Mouse (Mus musculus): ENCODE data around the gene Irgc1. TPM values are rescaled to one million over a fixed set of nuclear protein-coding genes. Genes with fewer than 3 reads are reported as not detected.

The Irgc1 gene
- polyA plus RNA-seq, 1 experiment from 2014 or later, result not detected

DNA sequence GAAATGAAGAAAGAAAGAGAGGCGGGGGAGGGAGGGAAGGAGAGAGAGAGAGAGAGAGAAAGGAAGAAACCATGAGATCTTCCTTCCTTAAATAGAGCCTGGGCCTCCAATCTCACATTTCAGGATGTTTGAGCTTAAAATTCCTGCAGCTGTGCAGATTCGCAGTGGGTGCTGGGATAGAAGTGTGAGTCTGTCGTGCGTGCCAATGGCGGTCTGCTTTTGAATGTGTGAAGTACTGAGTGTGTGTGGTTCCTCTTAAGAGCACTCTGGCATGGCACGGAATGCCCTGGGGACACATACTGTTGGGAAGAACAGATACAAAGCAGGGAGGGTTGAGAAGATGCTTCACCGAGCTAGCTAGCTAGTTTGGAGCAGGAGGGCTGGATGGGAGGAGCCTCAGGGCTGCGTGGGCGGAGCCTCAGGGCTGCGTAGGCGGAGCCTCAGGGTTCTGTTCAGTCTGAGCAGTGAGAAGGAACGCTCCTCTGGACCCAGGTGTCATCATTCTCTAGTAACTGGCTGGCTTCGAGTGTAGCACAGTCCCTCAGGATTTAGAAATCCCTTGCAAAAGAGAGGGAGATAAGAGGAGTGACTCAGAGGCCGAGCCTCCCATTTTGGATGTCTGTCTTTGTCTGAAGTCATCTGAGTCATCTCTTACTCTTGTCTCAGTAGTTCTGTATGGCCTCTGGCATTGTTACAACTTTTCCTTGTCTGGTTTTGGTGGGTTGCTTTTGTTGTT, 3.1 kb downstream of the Irgc1 start:
- Histone ChIP-seq H3K36me3 (ENCODE audit: control insufficient read depth, insufficient read depth, low read length) (no peaks in the 10 kb centered on the region), H3K4me2 (ENCODE audit: low read length) (no peak overlapping the region), H3K4me1 (ENCODE audit: control insufficient read depth, insufficient read depth, low read length) (no peaks in the 10 kb centered on the region), H3K4me3 (ENCODE audit: low read depth, low read length) (no peak overlapping the region), H3K27ac (ENCODE audit: low read depth, low read length) (no peak overlapping the region), H3K27me3 (replicated peaks; ENCODE audit: control insufficient read depth, insufficient read depth, low read length) (no peaks in the 10 kb centered on the region), H3K9ac (ENCODE audit: low read length) (no peak overlapping the region), H3K9me3 (replicated peaks; ENCODE audit: control insufficient read depth, low read length) (no peaks in the 10 kb centered on the region)
- ATAC-seq, result no peak
- 65% methylated on average over 14 of the region's 14 CpGs for WGBS
- no peak for DNase-seq (ENCODE audit: low spot score)

DNA sequence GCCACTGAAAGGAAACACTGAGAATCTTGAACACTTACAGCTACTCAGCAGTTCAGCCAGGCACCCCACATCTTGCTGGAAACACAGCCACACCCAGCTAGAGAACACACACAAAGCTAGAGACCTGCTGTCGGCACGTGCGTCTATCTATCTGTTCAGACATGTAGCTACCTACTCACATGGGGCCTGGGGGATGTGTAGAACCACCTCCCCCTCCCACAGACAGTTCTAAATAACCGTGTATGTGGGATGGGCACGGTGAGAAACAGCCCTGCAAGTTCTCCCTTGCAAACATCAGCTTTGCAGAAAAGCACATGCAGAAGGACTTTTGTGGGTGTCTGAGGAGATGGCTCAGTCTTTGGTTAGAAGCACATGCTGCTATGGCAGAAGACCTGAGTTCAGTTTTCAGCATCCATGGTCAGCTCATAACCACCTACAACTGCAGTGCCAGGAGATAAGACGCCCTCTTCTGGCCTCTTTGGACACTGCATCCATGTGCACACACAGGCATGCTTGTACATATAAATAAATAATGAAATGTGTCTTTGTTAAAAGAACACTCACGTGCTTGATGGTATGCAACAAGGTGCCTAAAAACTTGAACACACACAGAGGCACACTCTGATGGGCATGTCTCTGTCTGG, 5.3 kb downstream of the Irgc1 start:
- Histone ChIP-seq H3K4me2 (ENCODE audit: low read length) (no peak overlapping the region), H3K4me3 (ENCODE audit: low read depth, low read length) (no peak overlapping the region), H3K27me3 (replicated peaks; ENCODE audit: control insufficient read depth, insufficient read depth, low read length) (no peaks in the 10 kb centered on the region), H3K9me3 (replicated peaks; ENCODE audit: control insufficient read depth, low read length) (no peaks in the 10 kb centered on the region), H3K9ac (ENCODE audit: low read length) (no peak overlapping the region), H3K4me1 (ENCODE audit: control insufficient read depth, insufficient read depth, low read length) (no peaks in the 10 kb centered on the region), H3K27ac (ENCODE audit: low read depth, low read length) (no peak overlapping the region), H3K36me3 (ENCODE audit: control insufficient read depth, insufficient read depth, low read length) (no peaks in the 10 kb centered on the region)
- ATAC-seq (no peak), DNase-seq (ENCODE audit: low spot score) (no peak)
- 83% methylated on average over 7 of the region's 7 CpGs for WGBS

DNA sequence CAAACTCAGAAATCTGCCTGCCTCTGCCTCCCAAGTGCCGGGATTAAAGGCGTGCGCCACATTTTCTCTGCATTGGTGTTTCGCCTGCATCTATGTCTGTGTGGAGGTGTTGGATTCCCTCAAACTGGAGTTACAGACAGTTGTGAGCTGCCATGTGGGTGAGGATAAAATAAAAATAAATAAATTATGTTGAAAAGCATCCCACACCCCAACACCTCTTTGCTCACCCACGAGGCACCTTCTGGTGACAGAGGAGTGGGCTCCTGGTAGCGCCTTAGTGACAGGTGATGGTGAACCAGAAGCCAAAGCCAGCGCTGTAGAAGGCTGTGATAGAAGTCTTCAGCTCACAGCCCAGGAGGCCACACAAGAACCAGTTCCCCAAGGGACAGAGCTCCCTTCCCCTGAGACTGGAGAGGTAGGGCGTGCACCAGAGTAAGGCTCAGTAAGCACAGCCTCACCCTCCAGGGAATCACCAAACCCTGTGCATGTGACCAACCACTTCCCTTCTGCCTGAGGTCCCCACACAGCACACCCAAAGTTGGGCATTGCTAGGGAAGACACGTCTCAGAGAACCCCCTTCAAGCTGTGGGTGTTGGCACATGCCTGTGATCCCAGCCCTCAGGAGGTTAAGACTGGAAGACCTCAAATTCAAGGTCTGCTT, 6.7 kb downstream of the Irgc1 start:
- Histone ChIP-seq H3K9ac (ENCODE audit: low read length) (no peak overlapping the region), H3K27ac (ENCODE audit: low read depth, low read length) (no peak overlapping the region), H3K4me3 (ENCODE audit: low read depth, low read length) (no peak overlapping the region), H3K4me2 (ENCODE audit: low read length) (no peak overlapping the region), H3K4me1 (ENCODE audit: control insufficient read depth, insufficient read depth, low read length) (no peaks in the 10 kb centered on the region), H3K9me3 (replicated peaks; ENCODE audit: control insufficient read depth, low read length) (no peaks in the 10 kb centered on the region), H3K36me3 (ENCODE audit: control insufficient read depth, insufficient read depth, low read length) (no peaks in the 10 kb centered on the region), H3K27me3 (replicated peaks; ENCODE audit: control insufficient read depth, insufficient read depth, low read length) (no peaks in the 10 kb centered on the region)
- DNase-seq (ENCODE audit: low spot score) (no peak), ATAC-seq (no peak)
- 91% methylated on average over 9 of the region's 9 CpGs for WGBS

DNA sequence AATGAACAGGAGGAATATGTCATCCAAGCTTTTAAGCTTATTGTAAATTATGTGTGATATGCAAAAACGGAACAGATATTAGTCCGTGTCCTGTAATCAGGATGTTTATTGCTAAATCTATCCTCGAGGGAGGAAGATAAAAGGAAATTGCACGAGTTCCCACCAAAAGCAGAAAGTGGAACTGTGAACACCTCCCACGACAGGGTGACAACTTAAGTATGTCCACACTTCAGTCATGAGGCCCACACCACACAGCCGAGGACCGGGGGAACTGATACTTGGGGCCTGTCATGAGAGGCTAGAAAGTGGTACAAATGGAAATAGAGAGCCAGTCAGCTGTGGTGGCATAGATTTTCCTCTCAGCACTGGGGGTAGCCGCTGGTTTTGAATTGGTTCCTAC, 9.8 kb downstream of the Irgc1 start:
- no peaks in the 10 kb centered on the region for H3K27me3 ChIP-seq (replicated peaks; ENCODE audit: control insufficient read depth, insufficient read depth, low read length)
- ATAC-seq (no peak), DNase-seq (ENCODE audit: low spot score) (no peak)
- WGBS, result 80% methylated on average over 8 of the region's 8 CpGs
- no peak overlapping the region for H3K4me3 ChIP-seq (ENCODE audit: low read depth, low read length)
- no peaks in the 10 kb centered on the region for H3K4me1 ChIP-seq (ENCODE audit: control insufficient read depth, insufficient read depth, low read length)
- H3K9ac ChIP-seq (ENCODE audit: low read length), result no peak overlapping the region
- H3K36me3 ChIP-seq (ENCODE audit: control insufficient read depth, insufficient read depth, low read length), result no peaks in the 10 kb centered on the region
- H3K9me3 ChIP-seq (replicated peaks; ENCODE audit: control insufficient read depth, low read length), result no peaks in the 10 kb centered on the region
- H3K27ac ChIP-seq (ENCODE audit: low read depth, low read length), result no peak overlapping the region
- no peak overlapping the region for H3K4me2 ChIP-seq (ENCODE audit: low read length)

DNA sequence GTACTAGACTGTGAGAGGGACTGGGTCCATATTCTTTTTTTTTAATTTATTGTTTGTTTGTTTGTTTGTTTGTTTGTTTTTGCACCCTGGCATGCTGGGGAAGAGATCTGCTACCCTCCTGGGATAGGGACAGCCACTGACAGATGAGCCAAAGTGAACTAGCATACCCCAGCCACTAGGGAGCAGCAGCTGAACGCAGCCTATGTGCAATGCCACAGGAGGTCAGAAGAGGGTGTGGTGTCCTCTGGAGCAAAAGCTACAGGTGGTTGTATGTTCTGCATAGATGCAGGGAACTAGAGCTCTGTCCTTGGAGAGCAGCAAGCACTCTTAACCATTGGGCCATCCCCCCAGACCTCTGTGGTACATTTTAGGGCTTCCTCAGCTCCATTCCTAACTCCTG, 10.3 kb downstream of the Irgc1 start:
- Histone ChIP-seq H3K4me2 (ENCODE audit: low read length) (no peak overlapping the region), H3K27me3 (replicated peaks; ENCODE audit: control insufficient read depth, insufficient read depth, low read length) (no peaks in the 10 kb centered on the region), H3K9me3 (replicated peaks; ENCODE audit: control insufficient read depth, low read length) (no peaks in the 10 kb centered on the region), H3K4me1 (ENCODE audit: control insufficient read depth, insufficient read depth, low read length) (no peaks in the 10 kb centered on the region), H3K36me3 (ENCODE audit: control insufficient read depth, insufficient read depth, low read length) (no peaks in the 10 kb centered on the region), H3K4me3 (ENCODE audit: low read depth, low read length) (no peak overlapping the region), H3K27ac (ENCODE audit: low read depth, low read length) (no peak overlapping the region), H3K9ac (ENCODE audit: low read length) (no peak overlapping the region)
- DNase-seq (ENCODE audit: low spot score), result peak; percentile 34
- 6% methylated on average over 1 of the region's 1 CpGs for WGBS
- ATAC-seq, result no peak

DNA sequence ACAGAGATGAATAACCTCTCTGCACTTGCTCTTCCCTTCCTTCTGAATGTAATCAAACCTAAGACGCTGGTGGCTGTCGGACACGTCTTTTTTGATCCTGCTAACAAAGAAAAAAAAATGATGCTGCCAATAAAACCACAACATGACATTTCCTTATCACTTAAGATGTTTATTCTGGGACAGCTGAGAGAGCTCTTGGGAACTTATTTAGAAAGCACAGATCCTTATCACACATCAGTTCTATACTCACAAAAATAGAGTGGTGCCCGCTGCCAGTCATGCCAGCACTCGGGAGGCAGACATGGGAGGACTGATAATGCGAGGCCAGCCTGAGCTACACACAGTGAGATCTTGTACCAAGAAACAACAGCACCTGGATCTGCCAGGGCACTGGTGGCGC, 12.2 kb downstream of the Irgc1 start:
- DNase-seq (ENCODE audit: low spot score) (no peak), ATAC-seq (no peak)
- Histone ChIP-seq H3K27ac (ENCODE audit: low read depth, low read length) (no peak overlapping the region), H3K36me3 (ENCODE audit: control insufficient read depth, insufficient read depth, low read length) (no peaks in the 10 kb centered on the region), H3K4me1 (ENCODE audit: control insufficient read depth, insufficient read depth, low read length) (no peaks in the 10 kb centered on the region), H3K4me2 (ENCODE audit: low read length) (no peak overlapping the region), H3K9me3 (replicated peaks; ENCODE audit: control insufficient read depth, low read length) (no peaks in the 10 kb centered on the region), H3K27me3 (replicated peaks; ENCODE audit: control insufficient read depth, insufficient read depth, low read length) (no peaks in the 10 kb centered on the region), H3K9ac (ENCODE audit: low read length) (no peak overlapping the region), H3K4me3 (ENCODE audit: low read depth, low read length) (no peak overlapping the region)
- WGBS, result 76% methylated on average over 7 of the region's 7 CpGs

DNA sequence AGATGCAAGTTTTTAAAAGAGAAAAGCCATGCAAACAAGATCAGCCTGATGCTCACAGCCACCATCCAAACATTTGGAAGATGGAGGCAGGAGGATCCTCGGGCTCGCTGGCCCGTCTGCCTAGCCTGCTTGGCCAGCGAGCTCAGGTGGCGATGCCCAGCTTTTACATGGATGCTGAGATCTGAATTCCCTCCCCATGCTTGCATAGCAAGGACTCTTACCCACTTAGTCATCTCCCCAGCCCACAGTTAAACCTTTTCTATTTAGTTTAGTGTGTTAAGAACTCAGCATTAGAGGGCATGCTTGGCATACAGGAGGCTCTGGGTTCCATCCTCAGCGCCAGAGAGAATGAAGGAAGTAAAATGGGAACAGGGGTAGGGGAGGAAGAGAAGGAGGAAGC, 12.9 kb downstream of the Irgc1 start:
- Histone ChIP-seq H3K4me2 (ENCODE audit: low read length) (no peak overlapping the region), H3K27me3 (replicated peaks; ENCODE audit: control insufficient read depth, insufficient read depth, low read length) (no peaks in the 10 kb centered on the region), H3K4me3 (ENCODE audit: low read depth, low read length) (no peak overlapping the region), H3K36me3 (ENCODE audit: control insufficient read depth, insufficient read depth, low read length) (no peaks in the 10 kb centered on the region), H3K9me3 (replicated peaks; ENCODE audit: control insufficient read depth, low read length) (no peaks in the 10 kb centered on the region), H3K4me1 (ENCODE audit: control insufficient read depth, insufficient read depth, low read length) (no peaks in the 10 kb centered on the region), H3K27ac (ENCODE audit: low read depth, low read length) (no peak overlapping the region), H3K9ac (ENCODE audit: low read length) (no peak overlapping the region)
- ATAC-seq (no peak), DNase-seq (ENCODE audit: low spot score) (no peak)
- 82% methylated on average over 6 of the region's 6 CpGs for WGBS

DNA sequence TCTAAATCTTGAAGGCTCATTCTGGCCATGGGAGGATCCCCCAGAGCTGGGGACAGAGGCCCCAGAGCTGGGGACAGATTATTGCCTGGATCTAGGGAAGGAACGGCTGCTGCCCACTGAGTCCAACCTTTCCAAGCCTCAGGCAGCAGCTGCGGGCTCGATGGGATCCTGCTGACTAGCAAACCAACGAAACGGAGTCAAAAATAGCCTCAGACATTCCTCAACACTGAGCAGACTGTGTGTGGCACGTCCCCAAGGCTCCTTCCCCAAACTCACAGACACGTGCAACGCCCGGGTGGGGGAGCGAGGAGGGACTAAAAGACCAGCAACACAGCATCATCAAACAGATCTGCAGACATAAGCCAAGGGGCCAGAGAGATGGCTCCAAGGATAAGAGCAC, 14.1 kb downstream of the Irgc1 start:
- H3K4me2 ChIP-seq (ENCODE audit: low read length), result no peak overlapping the region
- H3K4me1 ChIP-seq (ENCODE audit: control insufficient read depth, insufficient read depth, low read length), result no peaks in the 10 kb centered on the region
- H3K9ac ChIP-seq (ENCODE audit: low read length), result no peak overlapping the region
- ATAC-seq (no peak), DNase-seq (ENCODE audit: low spot score) (no peak)
- H3K4me3 ChIP-seq (ENCODE audit: low read depth, low read length), result no peak overlapping the region
- 78% methylated on average over 10 of the region's 10 CpGs for WGBS
- H3K36me3 ChIP-seq (ENCODE audit: control insufficient read depth, insufficient read depth, low read length), result no peaks in the 10 kb centered on the region
- no peaks in the 10 kb centered on the region for H3K27me3 ChIP-seq (replicated peaks; ENCODE audit: control insufficient read depth, insufficient read depth, low read length)
- H3K9me3 ChIP-seq (replicated peaks; ENCODE audit: control insufficient read depth, low read length), result no peaks in the 10 kb centered on the region
- H3K27ac ChIP-seq (ENCODE audit: low read depth, low read length), result no peak overlapping the region

DNA sequence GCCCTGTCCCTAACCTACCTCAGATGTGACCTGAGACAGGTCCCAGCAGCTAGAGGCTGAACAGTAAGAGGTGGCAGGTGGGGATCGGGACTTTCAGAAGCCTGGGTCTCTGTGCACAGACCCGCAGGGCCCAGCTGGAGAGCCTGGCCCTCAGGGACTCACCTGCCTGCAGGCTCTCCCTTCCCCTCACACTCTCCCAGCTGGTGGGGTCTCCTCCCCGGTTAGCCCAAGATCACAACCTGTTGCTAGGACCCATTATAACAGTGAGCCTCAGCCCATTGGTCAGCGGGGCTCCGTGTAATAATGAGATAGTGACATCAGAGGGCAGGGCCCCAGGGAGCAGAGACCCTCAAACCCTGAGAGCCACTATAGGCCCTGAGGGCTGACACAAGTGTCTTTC, 16.8 kb downstream of the Irgc1 start:
- no peak for ATAC-seq
- no peak overlapping the region for H3K4me3 ChIP-seq (ENCODE audit: low read depth, low read length)
- H3K9me3 ChIP-seq (replicated peaks; ENCODE audit: control insufficient read depth, low read length), result no peaks in the 10 kb centered on the region
- 80% methylated on average over 5 of the region's 5 CpGs for WGBS
- H3K4me2 ChIP-seq (ENCODE audit: low read length), result no peak overlapping the region
- no peaks in the 10 kb centered on the region for H3K27me3 ChIP-seq (replicated peaks; ENCODE audit: control insufficient read depth, insufficient read depth, low read length)
- H3K9ac ChIP-seq (ENCODE audit: low read length), result no peak overlapping the region
- no peaks in the 10 kb centered on the region for H3K4me1 ChIP-seq (ENCODE audit: control insufficient read depth, insufficient read depth, low read length)
- no peaks in the 10 kb centered on the region for H3K36me3 ChIP-seq (ENCODE audit: control insufficient read depth, insufficient read depth, low read length)
- no peak for DNase-seq (ENCODE audit: low spot score)
- H3K27ac ChIP-seq (ENCODE audit: low read depth, low read length), result no peak overlapping the region
